Mouse (Mus musculus): Measurements from ENCODE around the gene Cdc25a. TPM values are rescaled to one million over a fixed set of nuclear protein-coding genes. Genes with fewer than 3 reads are reported as not detected.

Cdc25a gene
- polyA plus RNA-seq, 1 experiment from 2014 or later: 18.4 TPM

DNA sequence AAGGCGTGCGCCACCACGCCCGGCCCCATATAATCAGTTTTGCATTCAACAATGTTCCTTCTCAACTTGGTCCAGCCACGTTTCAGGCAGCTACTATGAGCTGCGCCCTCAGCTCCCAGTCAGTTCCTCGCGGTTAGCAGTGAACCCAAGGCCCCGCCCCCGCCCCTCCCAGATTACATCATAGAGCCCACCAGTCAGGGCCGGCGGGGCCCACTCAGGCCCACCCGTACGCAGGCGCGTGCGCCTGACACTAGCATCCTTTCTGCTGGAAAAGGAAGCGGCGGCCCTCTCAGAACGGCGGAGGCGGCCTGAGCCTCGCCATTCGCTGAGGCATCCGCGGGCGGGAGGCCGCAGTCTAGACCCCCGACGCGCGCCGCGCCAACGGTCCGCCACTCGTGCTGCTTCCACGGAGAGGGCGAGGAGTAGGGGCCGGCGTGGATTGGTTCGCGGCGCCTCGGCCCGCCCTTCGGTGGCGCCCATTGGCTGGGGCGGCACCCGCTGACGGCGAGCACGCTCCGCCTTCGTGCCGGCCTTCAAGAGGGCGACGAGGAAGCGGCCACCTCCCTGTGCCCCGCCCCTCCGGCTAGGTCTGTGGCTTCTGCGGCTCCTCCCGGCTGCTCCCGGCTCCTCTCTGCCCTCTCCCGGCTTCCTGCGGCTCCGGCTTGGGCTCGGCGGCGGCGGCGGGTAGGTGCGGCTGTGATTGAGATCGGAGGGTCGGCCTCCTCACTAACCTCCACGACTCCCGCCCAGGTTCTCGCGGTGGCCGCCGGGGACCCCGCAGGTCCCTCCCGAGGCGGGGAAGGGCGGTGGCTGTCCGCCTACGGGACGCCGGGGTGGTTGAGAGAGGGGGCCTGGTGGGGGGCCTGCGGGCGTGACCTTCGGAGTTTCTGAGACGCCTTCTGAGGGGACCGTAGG is 56.1 kb downstream of the Cdc25a start, which contains the start of gene Map4:
Gene Map4, plus strand, starts transcription at position 204 of the 915 bp plus-strand sequence.
- Histone ChIP-seq H3K4me3 (ENCODE audit: low read depth, low read length) (peak within 1 kb of the TSS; percentile 91), H3K27ac (replicated peaks) (peak within 1 kb of the TSS; percentile 95), H3K27me3 (ENCODE audit: control insufficient read depth, insufficient read depth, low read length) (no peaks in the 10 kb centered on the region), H3K4me2 (replicated peaks; ENCODE audit: low read depth) (peak within 1 kb of the TSS; percentile 93), H3K36me3 (ENCODE audit: control insufficient read depth, insufficient read depth, low read length) (no peaks in the 10 kb centered on the region), H3K9ac (ENCODE audit: low read length) (peak within 1 kb of the TSS; percentile 86), H3K9me3 (ENCODE audit: control insufficient read depth, low read length) (no peaks in the 10 kb centered on the region), H3K4me1 (replicated peaks; ENCODE audit: control insufficient read depth, insufficient read depth) (no peaks in the 10 kb centered on the region)
- TF ChIP-seq CTCF (IDR thresholded peaks at IDR 0.05; ENCODE audit: low read depth) (peak; percentile 70), EP300 (optimal IDR thresholded peaks at IDR 0.05) (no peak)
- ATAC-seq (ENCODE audit: low FRiP score, low TSS enrichment) (peak; percentile 99), DNase-seq (ENCODE audit: low spot score) (peak; percentile 98)
- 0% methylated on average over 84 of the region's 94 CpGs for WGBS

GRCm38 (mm10) chr9:109932361-109932755 is 57.0 kb downstream of the Cdc25a start:
- 0% methylated on average over 20 of the region's 20 CpGs for WGBS
- no peaks in the 10 kb centered on the region for H3K9me3 ChIP-seq (ENCODE audit: control insufficient read depth, low read length)
- ATAC-seq (ENCODE audit: low FRiP score, low TSS enrichment) (no peak), DNase-seq (ENCODE audit: low spot score) (peak; percentile 43)
- H3K4me2 ChIP-seq (replicated peaks; ENCODE audit: low read depth): peak overlapping the region; percentile 93
- H3K4me3 ChIP-seq (ENCODE audit: low read depth, low read length): peak overlapping the region; percentile 91
- peak overlapping the region; percentile 86 for H3K9ac ChIP-seq (ENCODE audit: low read length)
- H3K27me3 ChIP-seq (ENCODE audit: control insufficient read depth, insufficient read depth, low read length): no peaks in the 10 kb centered on the region
- no peaks in the 10 kb centered on the region for H3K4me1 ChIP-seq (replicated peaks; ENCODE audit: control insufficient read depth, insufficient read depth)
- H3K27ac ChIP-seq (replicated peaks): peak overlapping the region; percentile 95
- TF ChIP-seq CTCF (IDR thresholded peaks at IDR 0.05; ENCODE audit: low read depth): no peak
- TF ChIP-seq EP300 (optimal IDR thresholded peaks at IDR 0.05): no peak
- H3K36me3 ChIP-seq (ENCODE audit: control insufficient read depth, insufficient read depth, low read length): no peaks in the 10 kb centered on the region

- Histone ChIP-seq H3K4me3 (ENCODE audit: low read depth, low read length) (peak overlapping the region; percentile 91), H3K27me3 (ENCODE audit: control insufficient read depth, insufficient read depth, low read length) (no peaks in the 10 kb centered on the region), H3K27ac (replicated peaks) (peak overlapping the region; percentile 95), H3K9me3 (ENCODE audit: control insufficient read depth, low read length) (no peaks in the 10 kb centered on the region), H3K4me1 (replicated peaks; ENCODE audit: control insufficient read depth, insufficient read depth) (no peaks in the 10 kb centered on the region), H3K9ac (ENCODE audit: low read length) (peak overlapping the region; percentile 86), H3K4me2 (replicated peaks; ENCODE audit: low read depth) (peak overlapping the region; percentile 93), H3K36me3 (ENCODE audit: control insufficient read depth, insufficient read depth, low read length) (no peaks in the 10 kb centered on the region)
- ATAC-seq (ENCODE audit: low FRiP score, low TSS enrichment) (peak; percentile 17; the same call in 1 of the 2 replicates), DNase-seq (ENCODE audit: low spot score) (peak; percentile 59)
- WGBS: 1% methylated on average over 12 of the region's 12 CpGs
- TF ChIP-seq EP300 (optimal IDR thresholded peaks at IDR 0.05) (no peak), CTCF (IDR thresholded peaks at IDR 0.05; ENCODE audit: low read depth) (peak; percentile 30)
Observed at GRCm38 (mm10) chr9:109932756-109933375, 57.5 kb downstream of the Cdc25a start.

DNA sequence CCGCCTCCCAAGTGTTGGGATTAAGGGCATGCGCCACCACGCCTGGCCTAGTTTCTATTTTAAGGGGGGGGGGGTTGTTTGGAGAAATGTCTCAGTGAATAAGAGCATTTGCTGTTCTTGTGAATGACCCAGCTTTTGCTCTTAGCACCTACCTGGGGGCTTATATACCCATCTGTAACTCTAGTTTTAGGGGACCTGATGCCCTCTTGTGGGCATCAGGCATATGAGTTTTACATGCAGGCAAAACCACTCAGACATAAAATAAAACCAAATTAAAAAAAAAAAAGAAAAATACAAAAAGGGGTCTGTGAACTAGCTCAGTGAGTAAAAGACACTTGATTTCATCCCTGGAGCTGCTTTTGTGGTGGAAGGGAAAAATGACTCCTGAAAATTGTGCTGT is 64.0 kb downstream of the Cdc25a start:
- H3K36me3 ChIP-seq (ENCODE audit: control insufficient read depth, insufficient read depth, low read length): no peaks in the 10 kb centered on the region
- H3K9ac ChIP-seq (ENCODE audit: low read length): no peak overlapping the region
- DNase-seq (ENCODE audit: low spot score): no peak
- ATAC-seq (ENCODE audit: low FRiP score, low TSS enrichment): no peak
- TF ChIP-seq CTCF (IDR thresholded peaks at IDR 0.05; ENCODE audit: low read depth): peak; percentile 53
- TF ChIP-seq EP300 (optimal IDR thresholded peaks at IDR 0.05): no peak
- H3K27me3 ChIP-seq (ENCODE audit: control insufficient read depth, insufficient read depth, low read length): no peaks in the 10 kb centered on the region
- H3K4me3 ChIP-seq (ENCODE audit: low read depth, low read length): no peak overlapping the region
- H3K4me1 ChIP-seq (replicated peaks; ENCODE audit: control insufficient read depth, insufficient read depth): no peaks in the 10 kb centered on the region
- no peak overlapping the region for H3K27ac ChIP-seq (replicated peaks)
- no peak overlapping the region for H3K4me2 ChIP-seq (replicated peaks; ENCODE audit: low read depth)
- 92% methylated on average over 3 of the region's 3 CpGs for WGBS
- H3K9me3 ChIP-seq (ENCODE audit: control insufficient read depth, low read length): no peaks in the 10 kb centered on the region

- Histone ChIP-seq H3K4me3 (ENCODE audit: low read depth, low read length) (no peak overlapping the region), H3K4me2 (replicated peaks; ENCODE audit: low read depth) (no peak overlapping the region), H3K27me3 (ENCODE audit: control insufficient read depth, insufficient read depth, low read length) (no peaks in the 10 kb centered on the region), H3K4me1 (replicated peaks; ENCODE audit: control insufficient read depth, insufficient read depth) (no peaks in the 10 kb centered on the region), H3K36me3 (ENCODE audit: control insufficient read depth, insufficient read depth, low read length) (no peaks in the 10 kb centered on the region), H3K9me3 (ENCODE audit: control insufficient read depth, low read length) (no peaks in the 10 kb centered on the region), H3K27ac (replicated peaks) (no peak overlapping the region), H3K9ac (ENCODE audit: low read length) (no peak overlapping the region)
- 51% methylated on average over 4 of the region's 4 CpGs for WGBS
- ATAC-seq (ENCODE audit: low FRiP score, low TSS enrichment): no peak
- TF ChIP-seq EP300 (optimal IDR thresholded peaks at IDR 0.05) (no peak), CTCF (IDR thresholded peaks at IDR 0.05; ENCODE audit: low read depth) (no peak)
- DNase-seq (ENCODE audit: low spot score): no peak
Observed at GRCm38 (mm10) chr9:109942796-109943195, 67.4 kb downstream of the Cdc25a start.

Small RNA genes within 50 kb of the gene (microRNA-seq; reads per million reads assigned to microRNA genes)
- gene Mir7089: not detected

Other genes starting within 250 kb of the Cdc25a start
- gene Fbxw24, start 249.5 kb upstream of the Cdc25a start, polyA plus RNA-seq (2015; fragmentation: Nextera tagmentation; extraction: Ambion mirVana): not detected in 2 replicates
- gene Fbxw25, start 210.9 kb upstream of the Cdc25a start, polyA plus RNA-seq (2015; fragmentation: Nextera tagmentation; extraction: Ambion mirVana): not detected in 2 replicates
- not detected in 2 replicates for gene Fbxw18, start 172.9 kb upstream of the Cdc25a start, polyA plus RNA-seq (2015; fragmentation: Nextera tagmentation; extraction: Ambion mirVana)
- gene Fbxw26, start 129.5 kb upstream of the Cdc25a start, polyA plus RNA-seq (2015; fragmentation: Nextera tagmentation; extraction: Ambion mirVana): not detected in 2 replicates
- gene Fbxw27, start 84.9 kb upstream of the Cdc25a start, polyA plus RNA-seq (2015; fragmentation: Nextera tagmentation; extraction: Ambion mirVana): not detected in 2 replicates
- not detected in 2 replicates for gene Spink8, start 63.3 kb upstream of the Cdc25a start, polyA plus RNA-seq (2015; fragmentation: Nextera tagmentation; extraction: Ambion mirVana)
- gene Nme6, start 42.8 kb upstream of the Cdc25a start, polyA plus RNA-seq (2015; fragmentation: Nextera tagmentation; extraction: Ambion mirVana): 33.0 and 35.4 TPM in 2 replicates
- 1.5 and 2.2 TPM in 2 replicates for gene Camp, start 26.0 kb upstream of the Cdc25a start, polyA plus RNA-seq (2015; fragmentation: Nextera tagmentation; extraction: Ambion mirVana)
- 25.4 and 28.1 TPM in 2 replicates for gene Map4, start 55.9 kb downstream of the Cdc25a start, polyA plus RNA-seq (2015; fragmentation: Nextera tagmentation; extraction: Ambion mirVana)
- gene Smarcc1, start 242.1 kb downstream of the Cdc25a start, polyA plus RNA-seq (2015; fragmentation: Nextera tagmentation; extraction: Ambion mirVana): 23.1 and 26.6 TPM in 2 replicates
- 43.5 and 44.2 TPM in 2 replicates for gene Dhx30, start 242.3 kb downstream of the Cdc25a start, polyA plus RNA-seq (2015; fragmentation: Nextera tagmentation; extraction: Ambion mirVana)